9 mouse cellular contexts compared by ENCODE assay signal in the genomic region with DNA sequence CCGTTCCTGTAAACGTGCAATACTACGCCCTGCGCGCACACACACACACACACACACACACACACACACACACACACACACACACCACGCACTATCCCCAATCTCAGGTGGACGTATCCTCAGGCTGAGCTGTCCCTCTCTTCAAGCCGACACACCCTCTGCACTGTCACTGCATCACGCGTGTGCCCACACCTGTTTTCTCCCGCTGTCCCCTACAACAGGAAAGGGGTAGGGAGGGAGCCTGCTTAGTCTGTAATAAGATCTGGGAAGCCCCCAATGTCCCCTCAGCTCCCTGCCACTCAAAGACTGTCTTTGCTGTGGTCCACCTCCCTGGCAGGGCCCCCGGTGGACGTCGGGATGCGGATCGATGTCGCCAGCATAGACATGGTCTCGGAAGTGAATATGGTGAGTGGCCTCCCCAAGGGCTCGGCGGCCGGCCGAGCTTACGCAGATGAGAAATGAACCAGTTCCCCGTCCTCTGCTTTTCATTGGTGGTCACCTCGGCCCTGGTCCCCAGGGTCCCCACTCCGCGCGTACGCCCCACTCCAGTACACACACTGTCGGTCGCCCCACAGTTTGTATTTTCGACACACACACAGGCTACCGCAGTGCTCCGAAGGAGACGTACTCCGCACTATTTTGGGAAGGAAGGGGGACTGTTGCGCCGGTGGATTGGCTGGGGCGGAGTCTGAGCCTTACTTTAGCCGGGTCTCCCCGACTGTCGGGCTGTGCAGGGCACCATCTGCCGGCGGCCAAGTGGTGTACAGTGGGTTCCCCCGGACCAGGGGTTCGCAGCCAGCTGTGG. TPM values are rescaled to one million over a fixed set of nuclear protein-coding genes. Genes with fewer than 3 reads are reported as not detected.
DNase-seq lines count a peak whose midpoint lies in the region; ATAC-seq and TF ChIP-seq lines count a peak whose summit lies in the region.
"Had no signal": no experiment of that assay in that cellular context is flagged by ENCODE, and none has a peak within 500 bp of the region (broad histone marks: within the 10 kb centered on the region; RNA-seq: fewer than 3 reads in every experiment).

No protein-coding gene starts in this region.

- H3K27me3 ChIP-seq in forebrain, embryonic 13.5 days = no peaks in the 10 kb centered on the region
- H3K27me3 ChIP-seq in liver, postnatal 0 days (ENCODE audit: insufficient read depth, low read length) = peaks cover 26% of the 10 kb centered on the region
- H3K27me3 ChIP-seq: CH12.LX had no signal

- peaks cover 9% of the 10 kb centered on the region for H3K4me1 ChIP-seq in forebrain, embryonic 13.5 days
- H3K4me1 ChIP-seq in liver, postnatal 0 days (ENCODE audit: insufficient read depth) = no peaks in the 10 kb centered on the region

- no peaks in the 10 kb centered on the region for H3K36me3 ChIP-seq in forebrain, embryonic 13.5 days (ENCODE audit: poor library complexity, severe bottlenecking)
- H3K36me3 ChIP-seq in liver, postnatal 0 days (replicated peaks; ENCODE audit: insufficient read depth, low read length) = no peaks in the 10 kb centered on the region

- intact Hi-C loops in heart, postnatal 14 days (cut with DNase I) = no loop called here

- peak; percentile 4 for DNase-seq in 3134 (ENCODE audit: extremely low read depth, insufficient read length, low spot score)
- peak; percentile 8 to 23 for DNase-seq in heart, postnatal 14 days
- peak; percentile 63 to 73 for DNase-seq in layer of hippocampus, adult 2 months (ENCODE audit: low spot score in 2 of 2)
- DNase-seq in liver, postnatal 0 days = peak; percentile 12
- DNase-seq in ovary, postnatal 14 days (ENCODE audit: low spot score) = peak; percentile 27
- no peak for DNase-seq in MN1 (ENCODE audit: low spot score)

- H3K4me2 ChIP-seq in forebrain, embryonic 13.5 days = peak overlapping the region; percentile 96
- peak overlapping the region; percentile 62 for H3K4me2 ChIP-seq in liver, postnatal 0 days (ENCODE audit: low read depth, low read length)

- peak; percentile 65 for TF ChIP-seq CTCF in layer of hippocampus, adult 2 months (conservative IDR thresholded peaks at IDR 0.05)
- 0 out of 2 replicates have a peak, but pooled peaks have one; percentile 16 for TF ChIP-seq CTCF in liver, postnatal 0 days (IDR thresholded peaks at IDR 0.05; ENCODE audit: low read depth)

- no peak for TF ChIP-seq EP300 in liver, postnatal 0 days (IDR thresholded peaks at IDR 0.05; ENCODE audit: low read depth)

- ATAC-seq in cerebellum, adult (ENCODE audit: insufficient number of reproducible peaks, low FRiP score, low TSS enrichment) = peak; percentile 78
- ATAC-seq in forebrain, embryonic 13.5 days = peak; percentile 94
- no peak for ATAC-seq in liver, postnatal 0 days

- under 1% methylated on average over 46 of the region's 46 CpGs for WGBS in forebrain, embryonic 13.5 days
- WGBS in liver, postnatal 0 days (ENCODE audit: insufficient replicate concordance) = 2% methylated on average over 46 of the region's 46 CpGs

- peak overlapping the region; percentile 54 for H3K4me3 ChIP-seq in forebrain, embryonic 13.5 days
- H3K4me3 ChIP-seq in layer of hippocampus, adult 2 months = peak overlapping the region; percentile 87
- peak overlapping the region; percentile 22 for H3K4me3 ChIP-seq in liver, postnatal 0 days (ENCODE audit: low read depth, low read length)

- H3K9ac ChIP-seq in forebrain, embryonic 13.5 days = peak overlapping the region; percentile 68
- H3K9ac ChIP-seq in liver, postnatal 0 days (replicated peaks) = no peak overlapping the region

- H3K27ac ChIP-seq in forebrain, embryonic 13.5 days = no peak overlapping the region
- peak overlapping the region; percentile 98 for H3K27ac ChIP-seq in layer of hippocampus, adult 2 months
- no peak overlapping the region for H3K27ac ChIP-seq in liver, postnatal 0 days (ENCODE audit: low read depth)

- H3K9me3 ChIP-seq in forebrain, embryonic 13.5 days (replicated peaks) = no peaks in the 10 kb centered on the region
- H3K9me3 ChIP-seq in liver, postnatal 0 days (ENCODE audit: low read length) = no peaks in the 10 kb centered on the region

RNA-seq across cellular contexts. Expression of gene Gabra4, which starts 42.6 kb away (rescaled TPM):
- 9.0 and 9.9 TPM in 2 replicates for polyA plus RNA-seq in forebrain, embryonic 13.5 days (2015; fragmentation: Nextera tagmentation; extraction: Ambion mirVana)
- under 1 TPM; 0.20 to 0.24 TPM for total RNA-seq in heart, postnatal 14 days (2021)
- total RNA-seq in layer of hippocampus, adult 2 months (2021) = 10 to 100 TPM; 82.6 to 94.2 TPM
- not detected in 2 replicates for polyA plus RNA-seq in liver, postnatal 0 days (2015; fragmentation: Nextera tagmentation; extraction: Ambion mirVana)

RNA-seq across cellular contexts. Expression of gene Gabrb1, which starts 42.8 kb away (rescaled TPM):
- 4.8 TPM in 2 replicates for polyA plus RNA-seq in forebrain, embryonic 13.5 days (2015; fragmentation: Nextera tagmentation; extraction: Ambion mirVana)
- under 1 TPM; 0.02 to 0.05 TPM for total RNA-seq in heart, postnatal 14 days (2021)
- 100 to 1,000 TPM; 138 to 147 TPM for total RNA-seq in layer of hippocampus, adult 2 months (2021)
- not detected in 2 replicates for polyA plus RNA-seq in liver, postnatal 0 days (2015; fragmentation: Nextera tagmentation; extraction: Ambion mirVana)
- total RNA-seq: CH12.LX had no signal

Comparison
In these comparisons a context has a peak if more than half of its experiments do, and no peak if none do; other contexts are left out.
1. H3K4me3 ChIP-seq: peak in every context shown above with its lines; median percentile 87 in layer of hippocampus, adult 2 months; 54 in forebrain, embryonic 13.5 days; 22 in liver, postnatal 0 days.
2. RNA of gene Gabra4, which starts 42.6 kb away (total RNA-seq): 82.6 to 94.2 TPM in layer of hippocampus, adult 2 months; 0.20 to 0.24 TPM in heart, postnatal 14 days; every median in the first group is over 10 times any median in the second.
3. RNA of gene Gabrb1, which starts 42.8 kb away (total RNA-seq): 138 to 147 TPM in layer of hippocampus, adult 2 months; 0.02 to 0.05 TPM in heart, postnatal 14 days; every median in the first group is over 100 times any median in the second.